Mouse (Mus musculus) megakaryocyte-erythroid progenitor cell, adult 5 weeks (primary cell): ENCODE data around the gene Vezt. TPM values are rescaled to one million over a fixed set of nuclear protein-coding genes. Genes with fewer than 3 reads are reported as not detected.

Experiments
- polyA plus RNA-seq: library from polyadenylated mRNA; stranded (reverse); fragments of >175 nt; gene quantifications from 2 replicates; pipeline ENCODE4 v1.2.3, GENCODE M21; 2012

Gene Vezt
- 1.6 and 2.2 TPM in 2 replicates for polyA plus RNA-seq

DNA sequence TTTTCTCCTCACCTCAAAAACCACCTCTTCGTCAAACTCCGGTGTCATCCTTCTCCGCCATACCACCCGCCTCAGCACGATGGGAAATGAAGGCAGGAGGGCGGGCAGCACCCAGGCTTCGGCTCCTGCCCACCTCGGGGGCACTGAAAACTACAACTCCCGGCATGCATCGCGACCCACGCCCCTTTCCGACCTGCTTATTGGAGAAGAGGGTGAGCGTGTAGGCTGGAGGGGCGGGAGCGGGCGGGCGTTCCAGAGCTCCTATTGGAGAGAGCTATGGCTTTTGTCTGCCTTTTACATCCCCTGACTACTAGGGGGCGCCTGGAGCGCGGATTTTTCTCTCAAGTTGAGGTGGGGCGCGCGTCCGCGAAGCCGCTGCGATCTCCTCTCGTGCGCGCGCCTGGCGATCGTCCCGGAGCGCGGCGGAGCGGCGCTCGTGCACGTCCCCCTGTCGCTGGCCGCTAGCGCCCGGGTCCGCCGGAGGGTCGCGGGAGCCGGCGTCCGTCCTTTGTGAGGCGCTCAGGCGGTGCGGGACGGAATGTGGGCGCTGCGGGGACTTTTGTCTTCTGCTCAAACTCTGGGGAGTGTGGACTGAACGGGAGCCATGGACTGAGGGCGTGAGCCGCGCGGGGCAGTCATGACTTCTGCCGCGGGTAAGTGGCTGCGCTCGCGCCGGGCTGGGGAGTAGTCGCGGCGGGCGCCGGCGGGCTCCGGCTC, at the start of gene Vezt, which contains the start of gene Fgd6:
Gene Vezt, minus strand, starts transcription at position 160 of the 717 bp plus-strand sequence.
Gene Fgd6, plus strand, starts transcription at position 344 of the 717 bp plus-strand sequence.

GRCm38 (mm10) chr10:93897043-93897646, 138.5 kb downstream of the Vezt start, which contains the start of gene Metap2:
Gene Metap2, minus strand, starts transcription at chr10:93897093.

Other genes starting within 250 kb of the Vezt start
- gene Usp44, start 204.3 kb downstream of the Vezt start, polyA plus RNA-seq, result 0.34 and 0.91 TPM in 2 replicates
- gene Metap2, start 138.7 kb downstream of the Vezt start, polyA plus RNA-seq, result 564 and 827 TPM in 2 replicates
- gene Fgd6, start 184 bp upstream of the Vezt start, polyA plus RNA-seq, result 0.20 and 0.29 TPM in 2 replicates
- 2.2 TPM in 2 replicates for gene Nr2c1, start 112.2 kb upstream of the Vezt start, polyA plus RNA-seq
- gene Ndufa12, start 162.9 kb upstream of the Vezt start, polyA plus RNA-seq, result 850 and 866 TPM in 2 replicates